26 mouse cellular contexts compared by ENCODE assay signal in the genomic region with DNA sequence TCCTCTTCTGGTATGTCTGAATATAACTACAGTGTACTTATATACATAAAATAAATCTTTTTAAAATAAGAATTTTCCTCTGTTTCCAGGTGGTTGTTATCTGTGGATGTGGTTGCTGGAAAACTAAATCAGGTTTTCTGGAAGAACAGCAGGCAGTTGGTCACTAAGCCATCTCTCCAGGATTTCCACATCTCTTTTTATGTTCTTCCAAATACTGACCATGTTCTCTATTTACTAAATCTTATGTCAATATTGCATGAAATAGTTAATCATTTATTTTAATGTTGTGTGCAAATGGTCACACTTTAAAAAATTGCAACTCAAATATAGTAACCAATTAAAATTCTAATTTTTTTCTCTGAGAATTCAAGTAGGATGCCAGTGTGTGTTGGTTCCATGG. TPM values are rescaled to one million over a fixed set of nuclear protein-coding genes. Genes with fewer than 3 reads are reported as not detected.
A peak's percentile ranks its signal among the peaks of the same experiment; 100 is the strongest.
DNase-seq lines count a peak whose midpoint lies in the region; ATAC-seq and TF ChIP-seq lines count a peak whose summit lies in the region.
"Had no signal": no experiment of that assay in that cellular context is flagged by ENCODE, and none has a peak within 500 bp of the region (broad histone marks: within the 10 kb centered on the region; RNA-seq: fewer than 3 reads in every experiment).

No protein-coding gene starts in this region.

- H3K4me2 ChIP-seq in liver, postnatal 0 days (ENCODE audit: low read depth, low read length) = no peak overlapping the region
- no peak overlapping the region for H3K4me2 ChIP-seq in liver, embryonic 11.5 days
- H3K4me2 ChIP-seq in kidney, embryonic 16.5 days (replicated peaks; ENCODE audit: low read depth, low read length) = no peak overlapping the region

- no peaks in the 10 kb centered on the region for H3K9me3 ChIP-seq in liver, postnatal 0 days (ENCODE audit: low read length)
- no peaks in the 10 kb centered on the region for H3K9me3 ChIP-seq in liver, embryonic 11.5 days (ENCODE audit: control insufficient read depth, low read length)
- no peaks in the 10 kb centered on the region for H3K9me3 ChIP-seq in kidney, embryonic 16.5 days (ENCODE audit: low read length)

- TF ChIP-seq CTCF in liver, adult 2 months (IDR thresholded peaks at IDR 0.05; ENCODE audit: low read depth, low read length) = no peak
- TF ChIP-seq CTCF in liver, postnatal 0 days (IDR thresholded peaks at IDR 0.05; ENCODE audit: low read depth) = no peak

- H3K36me3 ChIP-seq in liver, adult 2 months (ENCODE audit: control insufficient read depth, insufficient read depth, low read length) = no peaks in the 10 kb centered on the region
- no peaks in the 10 kb centered on the region for H3K36me3 ChIP-seq in liver, postnatal 0 days (replicated peaks; ENCODE audit: insufficient read depth, low read length)
- H3K36me3 ChIP-seq in liver, embryonic 11.5 days (ENCODE audit: control insufficient read depth, insufficient read depth, low read length) = no peaks in the 10 kb centered on the region
- no peaks in the 10 kb centered on the region for H3K36me3 ChIP-seq in kidney, embryonic 16.5 days (ENCODE audit: insufficient read depth, low read length)
- H3K36me3 ChIP-seq: G1E had no signal

- no peaks in the 10 kb centered on the region for H3K27me3 ChIP-seq in liver, adult 2 months (ENCODE audit: control insufficient read depth, insufficient read depth, low read length)
- no peaks in the 10 kb centered on the region for H3K27me3 ChIP-seq in liver, postnatal 0 days (ENCODE audit: insufficient read depth, low read length)
- no peaks in the 10 kb centered on the region for H3K27me3 ChIP-seq in liver, embryonic 11.5 days (replicated peaks; ENCODE audit: control insufficient read depth, insufficient read depth, low read length)
- no peaks in the 10 kb centered on the region for H3K27me3 ChIP-seq in kidney, embryonic 16.5 days (ENCODE audit: insufficient read depth, low read length)

- H3K27ac ChIP-seq in liver, adult 2 months (replicated peaks; ENCODE audit: insufficient read depth, low read depth, low read length) = peak overlapping the region; percentile 61; the same call in 1 of the 2 replicates
- H3K27ac ChIP-seq in liver, postnatal 0 days (ENCODE audit: low read depth) = no peak overlapping the region
- H3K27ac ChIP-seq in liver, embryonic 11.5 days (ENCODE audit: low read depth, low read length) = no peak overlapping the region
- no peak overlapping the region for H3K27ac ChIP-seq in kidney, embryonic 16.5 days (ENCODE audit: low read length)

- DNase-seq in liver, adult 2 months (ENCODE audit: extremely low read depth, low read depth, low spot score) = peak; percentile 91
- no peak for DNase-seq in liver
- no peak for DNase-seq in liver, postnatal 0 days
- DNase-seq in liver, embryonic 11.5 days (ENCODE audit: low spot score) = no peak
- DNase-seq in brain, adult 2 months (ENCODE audit: low read depth, low spot score) = peak; percentile 0
- DNase-seq: adrenal gland, adult 2 months; adrenal gland, adult 8-10 months; adrenal gland, postnatal 10 days; adrenal gland, postnatal 14 days; adrenal gland, postnatal 25 days; adrenal gland, postnatal 36 days; B cell, adult 2 months; cerebellum, adult 11 months; cerebellum, adult 11-12 months; cerebellum, adult 18-20 months; cerebellum, adult 2 months had no signal

- no peak for TF ChIP-seq EP300 in liver, postnatal 0 days (IDR thresholded peaks at IDR 0.05; ENCODE audit: low read depth)

- no peak overlapping the region for H3K9ac ChIP-seq in liver, adult 2 months (ENCODE audit: low read depth, low read length)
- no peak overlapping the region for H3K9ac ChIP-seq in liver, postnatal 0 days (replicated peaks)
- H3K9ac ChIP-seq in liver, embryonic 11.5 days (ENCODE audit: low read depth, low read length) = no peak overlapping the region
- H3K9ac ChIP-seq in kidney, embryonic 16.5 days (replicated peaks; ENCODE audit: low read length) = no peak overlapping the region

- TF ChIP-seq POLR2A in liver, adult 2 months (IDR thresholded peaks at IDR 0.05; ENCODE audit: extremely low read depth, insufficient read depth, low read length) = no peak

- ATAC-seq in liver, postnatal 0 days = peak; percentile 43; the same call in 1 of the 2 replicates
- ATAC-seq in liver, embryonic 11.5 days (replicated peaks; ENCODE audit: low FRiP score) = no peak
- no peak for ATAC-seq in kidney, embryonic 16.5 days (ENCODE audit: low FRiP score, low TSS enrichment)
- ATAC-seq: activated CD4-positive, CD25-positive, alpha-beta regulatory T cell, adult 4 months; CD4-positive, CD25-positive, alpha-beta regulatory T cell, adult 4 months; Patski had no signal

- H3K4me1 ChIP-seq in liver, adult 2 months (ENCODE audit: control insufficient read depth, insufficient read depth, low read length) = peaks cover 28% of the 10 kb centered on the region
- peaks cover 3% of the 10 kb centered on the region; the same call in 1 of the 2 replicates for H3K4me1 ChIP-seq in liver, postnatal 0 days (ENCODE audit: insufficient read depth)
- no peaks in the 10 kb centered on the region for H3K4me1 ChIP-seq in liver, embryonic 11.5 days (replicated peaks; ENCODE audit: control insufficient read depth, insufficient read depth, low read length)
- H3K4me1 ChIP-seq in kidney, embryonic 16.5 days (ENCODE audit: insufficient read depth, low read length) = no peaks in the 10 kb centered on the region

- no peak overlapping the region for H3K4me3 ChIP-seq in liver, adult 2 months (ENCODE audit: insufficient read depth, low read depth, low read length)
- H3K4me3 ChIP-seq in liver, postnatal 0 days (ENCODE audit: low read depth, low read length) = no peak overlapping the region
- no peak overlapping the region for H3K4me3 ChIP-seq in liver, embryonic 11.5 days (ENCODE audit: low read depth, low read length)
- H3K4me3 ChIP-seq in kidney, embryonic 16.5 days (ENCODE audit: low read length) = no peak overlapping the region

- no peaks in the 10 kb centered on the region for H3K79me2 ChIP-seq in liver, adult 2 months (ENCODE audit: control insufficient read depth, insufficient read depth, low read length)

RNA-seq across cellular contexts. Expression of gene Ces1c, which starts 16.2 kb away (rescaled TPM):
- total RNA-seq in liver, adult 2 months (2014; rRNA removed) = 4,024 and 4,244 TPM in 2 replicates
- 2,214 and 2,228 TPM in 2 replicates for polyA plus RNA-seq in liver, adult 2 months (2012; rRNA removed)
- polyA plus RNA-seq in liver, postnatal 0 days (2015; fragmentation: Nextera tagmentation; extraction: Ambion mirVana) = 147 and 162 TPM in 2 replicates
- 0.22 TPM in 1 of 2 replicates, not detected in the other for polyA plus RNA-seq in liver, embryonic 11.5 days (2014; fragmentation: Nextera tagmentation; extraction: Ambion mirVana)
- 0.09 TPM in 1 of 2 replicates, not detected in the other for polyA plus RNA-seq in kidney, embryonic 16.5 days (2015; fragmentation: Nextera tagmentation; extraction: Ambion mirVana)
- total RNA-seq: adrenal gland, postnatal 25 days; CH12.LX; G1E; MEL had no signal
- polyA plus RNA-seq: activated CD4-positive, CD25-positive, alpha-beta regulatory T cell, adult 4 months; brain, embryonic 14.5 days; C2C12; CD4-positive, CD25-positive, alpha-beta regulatory T cell, adult 4 months; cerebellum, adult 2 months; G1E; Patski had no signal

RNA-seq across cellular contexts. Expression of gene Ces1d, which starts 50.3 kb away (rescaled TPM):
- total RNA-seq in liver, adult 2 months (2014; rRNA removed) = 1,635 and 2,448 TPM in 2 replicates
- polyA plus RNA-seq in liver, adult 2 months (2012; rRNA removed) = 539 and 606 TPM in 2 replicates
- polyA plus RNA-seq in liver, postnatal 0 days (2015; fragmentation: Nextera tagmentation; extraction: Ambion mirVana) = 216 and 217 TPM in 2 replicates
- polyA plus RNA-seq in liver, embryonic 11.5 days (2014; fragmentation: Nextera tagmentation; extraction: Ambion mirVana) = 0.16 and 1.1 TPM in 2 replicates
- polyA plus RNA-seq in kidney, embryonic 16.5 days (2015; fragmentation: Nextera tagmentation; extraction: Ambion mirVana) = 0.22 and 2.4 TPM in 2 replicates
- total RNA-seq: CH12.LX, ES-E14, G1E, MEL had no signal
- polyA plus RNA-seq: activated CD4-positive, CD25-positive, alpha-beta regulatory T cell, adult 4 months; brain, embryonic 14.5 days; C2C12; CD4-positive, CD25-positive, alpha-beta regulatory T cell, adult 4 months; cerebellum, adult 2 months; G1E; Patski had no signal

Comparison
In these comparisons a context has a peak if more than half of its experiments do, and no peak if none do; other contexts are left out.
1. DNase-seq: peak in liver, adult 2 months (single experiment) and brain, adult 2 months (single experiment); none in liver (single experiment), liver, postnatal 0 days (single experiment) and liver, embryonic 11.5 days (single experiment).
2. RNA of gene Ces1c, which starts 16.2 kb away (polyA plus RNA-seq): 2,214 to 2,228 TPM in liver, adult 2 months and 147 to 162 TPM in liver, postnatal 0 days; 0.09 TPM in kidney, embryonic 16.5 days and 0.22 TPM in liver, embryonic 11.5 days; every median in the first group is over 100 times any median in the second.
3. RNA of gene Ces1d, which starts 50.3 kb away (polyA plus RNA-seq): 539 to 606 TPM in liver, adult 2 months and 216 to 217 TPM in liver, postnatal 0 days; 0.22 to 2.4 TPM in kidney, embryonic 16.5 days and 0.16 to 1.1 TPM in liver, embryonic 11.5 days; every median in the first group is over 10 times any median in the second.